Mouse (Mus musculus) ZHBTc4 (cell line): ENCODE data around the gene Copg2.
"Not testable (repeated sequence)": the region's sequence is repeated elsewhere in the genome, so short reads cannot be mapped to it uniquely, and the experiment has no call there.

Experiments used
- DNase-seq: peaks from one replicate; pipeline ENCODE4 v3.0.0-alpha.2; 2011; ENCODE audit warnings: low read depth, low spot score

The Copg2 gene

GRCm38 (mm10) chr6:30832241-30832640, 64.4 kb downstream of the Copg2 start:
- DNase-seq, result peak; percentile 68

DNA sequence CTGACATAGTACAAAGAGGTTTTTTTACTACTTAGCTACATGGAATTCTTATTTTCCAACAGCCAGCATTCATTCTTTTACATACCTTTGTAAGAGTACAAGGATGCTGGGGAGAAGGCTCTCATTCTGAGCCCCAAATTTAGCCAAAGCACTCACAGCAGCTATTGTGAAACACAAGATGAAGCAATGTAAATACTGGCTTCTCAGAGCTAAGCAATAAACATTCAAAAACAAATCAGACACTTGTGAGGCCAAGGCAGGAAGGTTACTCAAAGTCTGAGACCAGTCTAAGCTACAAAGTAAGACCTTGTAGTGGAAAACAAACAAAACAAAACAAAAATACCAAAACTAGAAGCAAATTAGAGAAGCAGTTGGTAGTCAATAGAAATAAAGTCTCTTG, 83.0 kb downstream of the Copg2 start:
- no peak for DNase-seq

GRCm38 (mm10) chr6:30805053-30805752, 91.4 kb downstream of the Copg2 start:
- DNase-seq, result no peak

- peak; percentile 12 for DNase-seq
Observed at GRCm38 (mm10) chr6:30804389-30805052, 92.1 kb downstream of the Copg2 start.

DNA sequence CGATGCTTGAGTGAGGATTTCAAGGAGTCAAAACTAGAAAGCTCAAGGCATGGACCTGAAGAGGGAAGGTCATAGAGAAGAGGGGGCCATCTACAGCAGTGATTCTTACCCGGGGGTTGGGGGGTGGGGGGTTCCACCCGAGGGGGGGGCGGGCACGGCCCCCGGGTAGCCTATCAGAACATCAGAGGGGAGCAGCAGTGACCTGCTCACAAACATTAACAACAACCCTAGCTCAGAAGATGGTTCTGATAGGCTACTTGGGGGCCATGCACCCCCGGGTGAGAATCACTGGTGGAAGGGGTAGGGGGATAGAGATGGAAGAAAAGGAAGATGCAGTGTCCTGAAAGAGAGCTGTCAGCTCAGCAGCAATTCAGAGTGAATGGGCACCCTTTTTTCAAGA, 93.7 kb downstream of the Copg2 start:
- not testable (repeated sequence) for DNase-seq

DNA sequence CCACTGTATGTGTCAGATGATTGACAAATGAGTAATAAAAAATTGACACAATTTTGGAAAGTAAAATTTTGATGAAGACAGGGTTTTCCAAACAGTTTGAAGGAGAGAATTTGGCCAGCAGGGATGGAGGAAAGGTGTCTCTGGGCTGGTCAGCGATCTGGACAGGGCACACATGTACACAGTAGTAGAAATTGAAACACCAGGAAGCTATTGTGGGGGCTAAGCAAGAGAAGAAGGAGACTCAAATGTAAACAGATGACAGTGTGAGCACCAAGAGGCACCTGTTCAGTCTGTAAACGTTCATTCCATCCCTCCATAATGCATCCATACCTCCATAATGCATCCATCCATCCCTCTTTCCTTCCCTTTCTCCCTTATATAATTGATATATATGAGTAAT, 145.4 kb downstream of the Copg2 start:
- DNase-seq, result no peak

GRCm38 (mm10) chr6:30750482-30750881, 146.1 kb downstream of the Copg2 start:
- DNase-seq, result no peak

DNA sequence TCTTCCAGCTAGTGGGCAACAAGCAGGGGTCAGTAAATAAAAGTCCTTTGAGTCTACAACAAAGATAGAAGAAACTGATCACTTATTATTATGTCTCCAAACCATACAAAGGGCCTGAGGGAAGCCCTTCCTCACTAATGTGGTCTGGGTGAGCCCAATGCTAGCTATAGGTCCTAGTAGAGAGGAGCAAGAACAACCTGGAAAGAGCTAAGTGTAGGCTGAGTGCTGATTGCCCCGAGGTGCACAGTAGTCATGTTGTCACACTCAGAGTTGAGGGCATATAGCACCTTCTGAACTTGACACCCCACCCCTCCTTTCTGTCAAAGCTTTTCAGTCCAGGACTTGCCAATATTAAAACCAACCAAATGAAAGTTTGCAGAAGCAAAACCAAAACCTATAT, 146.7 kb downstream of the Copg2 start:
- no peak for DNase-seq

- no peak for DNase-seq
Observed at GRCm38 (mm10) chr6:30749042-30749689, 147.4 kb downstream of the Copg2 start.

GRCm38 (mm10) chr6:30748358-30748910, 148.2 kb downstream of the Copg2 start:
- no peak for DNase-seq

GRCm38 (mm10) chr6:30747631-30748357, 148.8 kb downstream of the Copg2 start:
- DNase-seq, result no peak

DNA sequence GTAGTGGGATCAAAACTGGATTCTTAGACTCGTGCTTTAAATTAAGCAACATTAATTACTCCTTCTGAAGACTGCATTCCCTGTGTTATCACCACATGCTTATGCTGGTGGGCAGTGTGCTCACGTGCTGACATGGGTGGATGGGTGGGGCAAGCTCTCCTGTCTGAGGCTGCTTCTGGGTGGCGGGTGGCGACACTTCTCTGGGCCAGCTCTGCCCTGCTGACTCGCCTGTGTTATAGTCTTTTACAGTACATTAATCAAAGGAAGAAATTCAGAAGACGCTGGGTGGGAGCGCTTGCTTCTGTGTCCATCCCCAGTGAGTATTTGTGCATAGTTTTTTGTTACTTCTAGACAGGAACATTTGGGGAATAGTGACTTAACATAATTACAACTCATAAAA, 151.0 kb downstream of the Copg2 start:
- no peak for DNase-seq

DNA sequence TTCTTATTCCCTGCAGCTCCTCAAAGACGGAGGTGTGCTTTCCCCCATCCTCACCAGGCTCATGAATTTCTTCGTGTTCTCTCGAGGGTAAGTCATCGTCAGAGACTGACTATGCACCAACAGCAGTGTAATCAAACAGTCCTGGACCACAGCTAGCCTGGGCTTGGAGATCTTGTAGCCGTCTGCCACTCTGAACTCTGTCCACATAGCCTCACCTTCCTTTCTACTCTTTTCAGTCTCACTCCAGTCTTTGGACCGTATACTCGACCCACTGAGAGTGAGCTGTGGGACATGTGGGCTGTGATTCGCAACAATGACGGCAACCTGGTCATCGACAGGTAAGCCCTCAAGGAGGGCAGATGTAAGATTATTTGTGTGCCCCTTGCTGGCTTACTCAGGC, 151.7 kb downstream of the Copg2 start:
- no peak for DNase-seq

GRCm38 (mm10) chr6:30739177-30739747, 157.3 kb downstream of the Copg2 start:
- peak; percentile 22 for DNase-seq

- peak; percentile 49 for DNase-seq
Observed at GRCm38 (mm10) chr6:30738464-30739006, 158.1 kb downstream of the Copg2 start.

- DNase-seq, result peak; percentile 66
Observed at GRCm38 (mm10) chr6:30737548-30738463, 158.8 kb downstream of the Copg2 start.

DNA sequence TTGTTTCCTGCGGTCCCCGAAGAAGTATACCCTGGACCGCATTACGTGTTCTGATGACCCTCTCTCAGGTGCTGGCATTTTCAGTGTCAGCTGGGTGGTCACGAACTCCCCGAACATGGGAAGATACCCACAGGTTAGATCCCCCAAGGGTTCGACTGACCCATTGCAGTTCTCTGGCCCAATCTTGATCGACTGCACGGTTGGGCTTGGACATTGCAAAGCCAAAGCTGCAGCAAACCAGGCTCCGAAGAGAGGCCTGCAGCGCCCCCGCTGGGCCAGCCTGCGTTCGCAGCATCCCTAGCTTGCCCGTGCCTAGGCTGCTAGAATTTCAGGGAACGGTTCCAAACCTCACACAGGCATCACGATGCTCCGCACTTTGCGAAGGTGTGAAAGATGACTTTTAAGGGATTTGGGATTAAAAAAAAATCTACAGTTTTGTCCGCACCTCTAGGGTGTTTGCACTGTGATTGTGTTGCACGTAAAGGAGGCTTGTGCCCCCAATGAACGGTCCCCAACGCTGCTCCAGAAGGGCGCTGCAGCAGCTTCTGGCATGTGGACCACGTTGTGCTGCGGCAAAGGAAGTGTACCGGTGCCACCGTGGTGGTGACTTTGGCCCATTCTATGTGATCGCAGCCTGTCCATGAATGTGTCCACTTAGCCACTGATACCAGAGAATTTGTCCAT, 159.6 kb downstream of the Copg2 start:
- no peak for DNase-seq

DNA sequence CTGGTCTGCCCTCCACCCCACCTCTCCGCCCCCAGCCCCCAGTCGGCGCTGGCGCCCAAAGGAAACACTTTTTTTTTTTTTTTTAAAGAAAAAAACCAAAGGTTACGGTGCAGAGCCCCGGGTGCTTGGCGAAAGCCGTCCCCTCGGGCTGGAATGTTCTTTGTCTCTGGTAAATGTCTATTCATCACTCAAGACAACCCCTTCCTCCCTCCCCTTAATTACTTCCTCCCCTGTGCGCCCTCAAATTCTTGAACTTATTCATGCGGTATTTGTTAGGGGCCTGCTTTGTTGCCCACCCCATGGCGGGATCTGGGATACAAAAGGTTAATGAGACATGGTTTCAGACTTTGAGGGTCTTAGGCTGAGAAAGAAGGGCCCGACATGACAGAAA, 160.2 kb downstream of the Copg2 start:
- no peak for DNase-seq

DNA sequence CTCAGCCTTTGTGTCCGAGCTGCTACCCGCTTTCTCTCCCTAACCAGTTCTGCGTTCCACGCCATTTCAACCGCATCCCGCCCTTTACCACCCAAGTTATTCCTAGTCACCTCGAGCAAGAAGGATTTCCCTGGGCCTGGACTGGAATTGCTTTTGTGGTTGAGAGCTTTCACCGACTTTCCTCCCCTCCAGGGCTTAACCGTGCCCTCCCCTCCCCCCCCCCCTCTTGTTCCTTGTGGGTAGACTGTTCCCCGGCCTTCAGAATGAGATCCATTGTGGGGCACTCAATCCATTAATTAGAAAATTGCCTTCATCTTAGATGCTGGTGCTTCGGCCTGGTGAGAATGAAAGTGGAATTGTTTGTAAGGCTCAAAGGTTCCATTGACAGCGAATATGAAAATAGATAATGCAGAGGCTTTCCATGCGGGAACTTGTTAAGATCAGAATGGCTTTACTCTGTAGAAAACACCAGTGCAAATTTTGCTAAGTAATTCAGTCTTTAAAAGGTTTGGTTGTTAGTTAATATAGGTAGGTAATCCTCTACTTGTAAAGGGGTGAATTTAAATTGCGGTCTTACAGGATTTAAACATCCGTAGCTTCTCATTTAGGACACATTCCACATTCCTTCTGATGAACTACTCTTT, 160.7 kb downstream of the Copg2 start:
- DNase-seq, result no peak
